Mouse (Mus musculus): ENCODE results near the gene Coq3. TPM values are rescaled to one million over a fixed set of nuclear protein-coding genes. Genes with fewer than 3 reads are reported as not detected.

Coq3 gene
- total RNA-seq (2021) = 10 to 100 TPM; 14.4 to 15.1 TPM

DNA sequence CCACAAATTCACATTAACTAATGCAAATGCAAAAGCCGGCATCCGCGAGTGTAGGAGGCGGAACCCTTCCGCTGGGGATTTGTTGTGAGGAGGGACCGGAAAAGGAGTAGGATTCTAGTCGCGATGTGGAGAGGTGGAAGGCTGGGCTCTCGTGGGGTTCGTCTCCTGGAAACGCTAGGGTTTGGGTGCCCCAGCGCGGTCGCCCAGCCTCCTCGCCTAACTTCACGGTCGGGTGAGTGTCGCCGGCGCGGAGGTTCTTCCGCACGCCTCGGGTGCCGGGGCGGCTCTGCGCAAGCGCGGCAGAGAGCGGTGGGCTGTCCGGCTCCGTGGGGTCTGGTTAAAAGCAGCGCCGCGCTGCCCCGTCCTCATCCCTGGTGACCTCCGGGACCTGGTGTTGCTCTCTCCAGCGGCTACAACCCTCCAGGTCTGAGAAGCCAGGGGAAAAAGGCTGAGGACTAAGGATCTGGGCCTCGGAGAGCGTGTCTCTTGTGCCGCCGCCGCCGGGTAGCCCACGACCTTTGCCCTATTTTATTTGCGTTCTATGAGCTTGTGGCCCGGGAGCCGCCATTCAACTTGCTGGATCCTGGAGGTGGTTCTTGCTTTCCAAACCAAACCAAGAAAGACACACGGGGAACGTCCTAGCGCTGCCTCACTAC is at the start of gene Coq3:
Gene Coq3 (plus strand): TSS at position 109 of the 656 bp plus-strand sequence.
- DNase-seq = peak; percentile 84
- intact Hi-C loops (cut with DNase I) = loop anchor here (2.0 kb wide), 1 partner anchor 49 kb away; no protein-coding TSS in a partner anchor

DNA sequence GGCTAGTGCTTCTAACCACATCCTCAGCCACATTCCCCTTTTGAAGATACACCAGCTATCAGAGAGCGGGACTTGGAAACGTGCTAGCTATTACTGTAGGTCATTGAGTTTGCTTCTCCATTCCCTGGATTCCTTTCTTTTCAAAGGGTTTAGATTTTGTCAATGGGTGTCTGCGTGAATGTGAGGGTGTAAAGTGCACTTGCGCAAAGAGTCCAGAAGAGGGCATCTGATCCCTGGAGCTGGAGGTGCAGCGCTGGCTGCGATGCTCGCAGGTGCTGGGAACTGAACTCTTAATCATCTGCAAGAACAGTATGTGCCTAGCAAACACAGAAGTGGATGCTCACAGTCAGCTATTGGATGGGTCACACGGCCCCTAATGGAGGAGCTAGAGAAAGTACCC is 46.6 kb upstream of the Coq3 start:
- intact Hi-C loops (cut with DNase I) = no loop called here
- no peak for DNase-seq

DNA sequence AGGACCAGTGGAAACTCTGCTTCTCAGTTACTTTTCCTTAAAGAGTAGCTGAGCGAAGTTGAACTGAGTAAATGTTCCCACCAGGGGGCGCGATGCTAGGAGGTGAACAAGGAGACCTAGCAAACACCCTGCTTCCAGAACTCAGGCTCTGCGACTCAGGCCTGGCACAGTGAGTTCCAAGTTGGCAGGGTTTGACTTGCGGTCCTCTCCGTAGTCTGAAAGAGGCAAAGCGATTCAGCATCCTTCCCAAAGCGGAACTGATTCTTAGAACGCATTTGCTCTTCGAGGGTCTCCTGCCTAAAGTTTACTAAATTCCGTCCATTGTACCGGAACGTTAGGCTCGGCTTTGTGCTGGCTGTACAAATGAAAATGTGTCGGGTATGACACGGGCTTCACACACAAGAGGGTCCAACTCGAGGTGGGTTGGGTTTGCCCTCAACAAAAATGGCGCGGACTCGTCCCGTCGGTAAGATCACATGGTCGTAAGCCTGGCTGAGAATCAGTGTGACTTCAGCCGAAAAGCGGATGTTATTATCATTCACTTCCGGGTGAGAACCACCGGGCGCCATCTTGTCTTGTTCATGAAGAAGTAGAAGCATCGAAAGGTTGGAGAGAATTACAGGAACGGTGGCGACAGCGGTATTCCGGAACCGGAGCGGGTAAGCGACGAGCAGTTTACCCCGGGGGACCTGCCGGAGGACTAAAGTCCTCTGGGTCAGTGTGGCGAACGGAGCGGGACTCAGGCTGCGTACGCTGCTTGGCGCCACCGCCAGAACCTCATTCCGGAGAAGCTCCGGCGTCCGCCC is 31.8 kb upstream of the Coq3 start, which contains the start of gene Pnisr:
Gene Pnisr (plus strand): TSS at position 103 of the 806 bp plus-strand sequence.
- intact Hi-C loops (cut with DNase I) = no loop called here

DNA sequence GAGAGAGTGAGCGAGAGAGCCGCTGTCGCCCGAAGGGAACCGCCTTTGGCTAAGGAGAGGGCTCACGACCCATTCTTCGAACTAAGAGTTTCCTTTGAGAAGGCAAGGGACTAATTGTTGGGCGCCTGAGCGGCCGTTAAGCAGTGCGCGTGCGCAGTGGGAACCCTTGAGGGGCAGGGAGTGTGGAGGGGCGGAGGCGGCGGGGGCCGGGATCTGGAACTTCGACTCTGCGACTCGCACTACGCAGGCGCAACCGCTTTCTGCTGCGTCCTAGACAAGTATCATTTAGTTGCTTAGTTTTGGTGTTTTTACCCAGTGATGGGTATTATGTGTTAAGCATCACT is 31.2 kb upstream of the Coq3 start:
- peak; percentile 94 for DNase-seq
- intact Hi-C loops (cut with DNase I) = no loop called here

More for the DNA sequence above, 31.8 kb upstream of the Coq3 start, which contains the start of gene Pnisr:
- DNase-seq = peak; percentile 97

DNA sequence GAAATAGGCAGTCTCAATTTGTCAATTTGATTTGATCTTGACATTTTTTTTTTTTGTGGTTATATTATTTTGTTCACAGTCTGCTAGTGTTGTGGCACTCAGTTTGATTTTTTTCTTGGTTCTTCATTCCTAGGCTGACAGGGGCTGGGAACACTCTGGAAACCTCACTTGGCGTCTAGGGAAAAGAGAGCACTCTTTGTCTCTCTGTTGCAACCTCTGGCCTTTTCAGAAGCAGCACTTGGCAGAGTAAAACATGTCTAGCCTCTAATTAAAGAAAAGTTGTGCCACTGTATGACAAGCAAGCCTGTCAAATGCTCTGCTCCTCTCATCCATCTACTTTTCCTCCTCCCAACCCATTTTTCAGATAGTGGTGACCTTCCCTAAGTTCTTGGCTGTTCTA is 22.0 kb upstream of the Coq3 start:
- intact Hi-C loops (cut with DNase I) = no loop called here
- no peak for DNase-seq

DNA sequence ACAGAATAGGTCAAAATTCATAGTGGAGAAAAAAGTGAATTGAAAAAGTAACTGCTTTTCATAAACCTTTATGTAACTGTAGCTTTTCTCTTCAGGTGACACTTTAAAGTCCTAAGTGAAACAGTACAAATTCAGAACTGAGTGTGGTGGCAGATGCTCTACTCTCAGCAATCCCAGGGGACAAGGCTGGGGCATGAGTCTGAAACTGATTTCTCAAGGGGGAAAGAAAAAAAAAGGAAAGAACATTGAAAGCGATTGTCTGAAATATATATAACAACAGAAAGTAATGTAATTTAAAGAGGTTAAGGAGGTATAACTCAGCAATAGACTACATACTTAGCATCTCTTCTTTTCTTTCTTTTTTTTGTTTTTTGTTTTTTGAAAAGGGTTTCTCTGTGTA is 14.2 kb upstream of the Coq3 start:
- DNase-seq = no peak
- intact Hi-C loops (cut with DNase I) = no loop called here

DNA sequence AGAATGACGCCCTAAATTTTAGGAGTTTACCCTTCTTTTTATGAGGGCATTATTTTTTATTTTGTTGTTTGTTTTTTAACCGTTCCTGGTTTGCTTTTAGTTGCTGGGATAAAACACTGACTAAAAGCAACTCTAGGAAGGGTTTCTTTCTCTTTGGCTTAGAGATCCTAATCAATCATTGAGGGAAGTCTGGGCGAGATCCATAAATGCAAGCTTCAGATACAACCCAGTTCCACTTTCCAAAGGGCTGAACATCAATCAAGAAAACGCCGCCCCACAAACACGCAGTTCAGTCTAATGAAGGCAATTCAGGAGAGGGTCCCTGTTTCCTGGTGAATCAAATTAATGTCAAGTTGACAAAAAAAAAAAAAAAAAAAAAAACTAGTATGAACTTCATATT is 697 bp upstream of the Coq3 start:
- intact Hi-C loops (cut with DNase I) = no loop called here
- no peak for DNase-seq

DNA sequence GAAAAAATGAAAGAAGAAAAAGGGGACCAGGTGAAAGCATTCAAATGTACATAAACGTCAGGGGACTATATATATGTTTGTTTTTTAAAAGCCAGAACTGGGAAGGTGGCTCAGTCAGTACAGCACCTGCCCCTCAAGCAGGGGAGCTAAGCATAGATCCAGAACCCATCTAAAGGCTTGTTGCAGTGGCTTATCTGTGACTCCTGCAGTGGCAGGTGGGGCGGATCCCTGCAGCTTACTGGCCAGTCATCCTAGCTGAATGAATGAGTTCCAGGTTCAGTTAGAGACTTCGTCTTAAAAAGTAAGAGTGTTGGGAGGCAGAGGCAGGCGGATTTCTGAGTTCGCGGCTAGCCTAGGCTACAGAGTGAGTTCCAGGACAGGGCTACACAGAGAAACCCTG is 3.3 kb downstream of the Coq3 start:
- intact Hi-C loops (cut with DNase I) = no loop called here
- no peak for DNase-seq

DNA sequence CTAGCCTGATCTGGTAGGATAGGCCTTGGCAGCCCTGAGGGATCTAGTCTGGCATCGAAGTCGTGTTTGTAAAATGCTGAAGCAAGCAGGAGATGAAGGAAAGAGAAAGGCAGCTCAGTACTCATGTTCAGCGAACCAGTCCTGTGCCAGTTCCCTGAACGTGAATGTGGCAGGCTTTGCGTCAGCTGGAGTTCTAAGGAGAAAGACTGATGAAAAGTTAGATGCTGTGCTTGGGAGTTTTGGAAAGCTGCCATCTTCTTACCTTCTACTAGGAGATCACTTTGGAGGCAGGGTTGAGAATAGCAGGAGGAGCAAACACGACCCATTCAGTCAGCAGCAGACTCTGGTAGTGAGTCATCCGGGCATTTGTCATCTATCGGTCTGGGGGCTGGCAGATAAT is 6.4 kb downstream of the Coq3 start:
- DNase-seq = no peak
- intact Hi-C loops (cut with DNase I) = no loop called here

DNA sequence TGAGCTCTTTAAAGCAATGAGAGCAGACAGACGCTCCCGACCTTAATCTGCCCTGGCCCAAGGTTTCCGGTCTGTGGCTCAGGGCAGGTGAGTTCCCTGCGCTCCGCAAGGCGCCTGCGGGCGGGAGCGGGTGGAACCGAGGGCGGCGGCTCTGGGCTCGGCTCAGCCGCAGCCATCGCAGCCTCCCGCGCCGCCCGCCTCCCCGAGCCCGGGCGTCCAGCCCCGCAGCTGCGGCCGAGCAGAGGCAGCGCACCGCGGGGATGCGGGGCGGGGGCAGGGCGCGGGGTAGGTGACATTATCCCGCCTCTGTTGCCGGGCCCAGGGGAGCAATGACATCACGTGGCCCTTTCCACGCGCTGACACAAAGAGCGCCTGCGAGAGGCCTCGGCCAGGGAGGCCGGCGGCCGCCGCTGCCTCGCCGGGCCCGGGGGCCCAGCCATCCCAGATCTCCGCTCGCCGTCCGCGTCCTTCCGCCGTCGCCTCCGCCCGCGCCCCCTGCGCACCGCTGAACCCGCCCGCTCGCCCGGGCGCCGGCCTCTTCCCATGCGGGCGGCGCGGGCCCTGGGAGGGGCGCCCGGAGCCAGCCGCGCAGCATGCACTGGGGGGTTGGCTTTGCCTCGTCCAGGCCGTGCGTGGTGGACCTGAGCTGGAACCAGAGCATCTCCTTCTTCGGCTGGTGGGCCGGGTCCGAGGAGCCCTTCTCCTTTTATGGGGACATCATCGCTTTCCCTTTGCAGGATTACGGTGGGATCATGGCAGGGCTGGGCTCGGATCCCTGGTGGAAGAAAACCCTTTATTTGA is 51.7 kb downstream of the Coq3 start, which contains the start of gene Faxc:
Gene Faxc (plus strand): TSS at position 359 of the 801 bp plus-strand sequence.
- DNase-seq = peak; percentile 75
- intact Hi-C loops (cut with DNase I) = no loop called here

DNA sequence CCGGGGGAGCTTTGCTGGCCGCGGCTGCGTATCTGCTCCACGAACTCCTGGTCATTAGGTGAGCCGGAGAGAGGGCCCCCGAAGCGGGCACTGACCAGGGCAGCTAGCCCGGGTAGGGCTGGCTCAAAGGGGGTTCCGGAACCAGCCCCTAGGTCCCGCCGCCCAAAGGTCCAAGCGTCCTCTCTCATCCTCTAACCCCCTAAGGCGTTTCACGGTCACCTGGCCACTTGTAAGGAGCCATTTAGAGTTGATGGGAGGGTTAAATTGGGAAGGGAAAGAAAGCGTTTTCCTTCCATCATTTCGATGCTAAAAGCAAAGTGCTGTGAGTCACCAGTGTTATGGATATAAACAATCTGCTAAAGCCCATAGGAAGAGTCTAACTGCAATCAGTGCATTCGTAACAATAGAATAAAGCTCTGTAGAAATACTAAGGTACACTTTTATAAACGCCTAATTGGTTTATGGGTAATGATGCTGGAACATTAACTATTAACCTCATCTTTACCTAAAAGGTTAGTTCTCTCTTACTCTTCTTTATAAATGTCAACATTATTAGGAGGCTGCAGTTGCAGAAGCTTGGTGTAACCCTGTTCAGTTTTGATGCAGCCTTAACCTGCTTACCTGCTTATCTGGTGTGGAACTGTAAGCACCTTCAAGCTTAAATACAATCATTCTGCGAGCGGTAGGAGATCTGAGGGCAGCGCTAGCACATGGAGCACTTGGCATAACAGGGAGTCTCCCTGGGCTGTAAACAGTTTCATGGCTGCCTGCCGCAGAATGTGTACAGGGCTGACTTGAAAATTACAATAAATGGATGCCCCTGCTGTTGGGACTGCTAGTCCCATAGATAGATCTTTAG is 52.5 kb downstream of the Coq3 start:
- intact Hi-C loops (cut with DNase I) = no loop called here
- DNase-seq = peak; percentile 27

DNA sequence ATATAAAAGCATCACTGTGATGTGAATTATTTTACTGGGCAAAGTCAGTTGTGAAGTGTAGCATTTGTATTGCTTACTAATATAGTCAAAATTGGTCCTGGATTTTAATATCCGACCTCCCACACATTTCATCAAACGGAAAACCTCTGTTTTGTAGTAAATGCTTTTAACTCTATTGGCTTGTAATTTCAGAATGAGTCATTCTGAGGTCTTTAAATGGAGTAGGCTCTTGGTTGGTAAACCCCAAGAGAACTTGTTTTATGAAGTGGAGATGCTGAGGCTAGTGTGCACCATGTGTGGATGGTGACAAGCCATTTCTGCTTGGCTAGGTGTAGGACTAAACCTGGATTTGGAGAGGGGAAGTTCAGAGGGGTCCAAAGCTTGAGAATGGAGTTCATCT is 55.9 kb downstream of the Coq3 start:
- intact Hi-C loops (cut with DNase I) = no loop called here
- DNase-seq = no peak

DNA sequence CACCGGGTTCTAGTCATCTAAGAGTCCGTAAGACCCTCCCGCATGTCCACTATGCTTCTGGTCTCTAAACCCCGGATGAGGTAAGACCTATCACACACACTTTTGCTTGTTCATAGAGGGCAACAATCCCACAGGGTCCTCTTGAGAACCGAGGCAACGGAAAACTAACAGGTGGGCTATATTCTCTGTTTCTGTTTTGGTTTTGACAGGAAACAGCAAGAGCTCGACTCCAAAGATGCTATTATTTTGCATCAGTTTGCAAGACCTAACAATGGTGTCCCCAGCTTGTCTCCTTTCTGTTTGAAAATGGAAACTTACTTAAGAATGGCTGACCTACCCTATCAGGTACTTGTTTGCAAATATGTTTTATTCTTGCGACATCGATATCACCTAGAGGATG is 57.0 kb downstream of the Coq3 start:
- intact Hi-C loops (cut with DNase I) = no loop called here
- DNase-seq = no peak

DNA sequence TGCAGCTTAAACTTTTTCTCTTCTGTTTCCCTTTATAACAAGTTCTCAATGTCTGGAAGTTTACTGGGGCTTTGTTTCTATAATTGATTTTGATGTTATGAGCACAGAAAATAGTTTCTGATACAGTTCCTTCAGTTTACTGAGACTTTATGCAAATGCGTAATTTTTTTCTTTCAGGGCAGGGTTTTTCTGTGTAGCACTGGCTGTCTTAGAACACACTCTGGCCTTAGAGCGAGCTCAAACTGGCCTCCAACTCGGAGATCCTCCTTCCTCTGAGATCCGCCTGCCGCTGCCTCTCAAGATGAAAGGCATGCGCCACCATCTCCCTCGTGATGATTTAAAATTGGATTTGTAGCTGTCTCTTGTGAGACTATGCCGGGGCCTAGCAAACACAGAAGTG is 58.4 kb downstream of the Coq3 start:
- intact Hi-C loops (cut with DNase I) = no loop called here
- DNase-seq = no peak

DNA sequence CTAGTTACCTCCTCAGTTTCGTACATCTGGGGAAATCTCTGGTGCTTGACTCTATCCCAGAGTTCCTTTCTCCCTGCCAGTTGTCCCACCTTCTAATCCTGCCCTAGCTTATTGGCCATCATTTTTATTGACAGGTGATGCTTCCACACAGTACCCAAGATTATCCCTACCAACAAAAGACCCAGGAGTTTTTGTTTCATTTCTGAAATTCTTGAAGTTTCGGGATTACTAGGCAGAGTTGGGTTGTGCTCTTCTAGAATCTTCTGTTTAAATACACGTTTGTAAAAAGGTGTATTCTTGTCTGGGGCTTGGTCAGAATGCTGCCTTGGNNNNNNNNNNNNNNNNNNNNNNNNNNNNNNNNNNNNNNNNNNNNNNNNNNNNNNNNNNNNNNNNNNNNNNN is 65.2 kb downstream of the Coq3 start:
- intact Hi-C loops (cut with DNase I) = no loop called here
- DNase-seq = no peak

DNA sequence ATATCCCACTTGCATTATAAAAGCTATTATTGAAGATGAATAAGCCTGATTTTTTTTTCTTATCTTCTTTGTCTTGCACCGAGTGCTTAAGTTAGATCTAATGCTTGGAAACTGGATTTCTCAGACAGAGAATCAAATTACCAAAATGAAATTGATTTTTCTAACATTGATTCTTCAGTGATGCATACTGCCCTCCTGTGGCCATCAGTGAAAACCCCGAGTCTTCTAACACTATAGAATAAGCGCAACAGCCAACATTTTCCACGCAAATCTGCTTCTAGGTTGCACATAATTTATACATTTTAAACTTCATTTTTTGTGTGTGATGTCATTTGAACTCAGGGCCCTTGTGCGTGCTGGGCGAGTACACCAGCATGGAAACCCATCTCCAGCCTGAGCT is 72.0 kb downstream of the Coq3 start:
- intact Hi-C loops (cut with DNase I) = no loop called here
- DNase-seq = peak; percentile 35

DNA sequence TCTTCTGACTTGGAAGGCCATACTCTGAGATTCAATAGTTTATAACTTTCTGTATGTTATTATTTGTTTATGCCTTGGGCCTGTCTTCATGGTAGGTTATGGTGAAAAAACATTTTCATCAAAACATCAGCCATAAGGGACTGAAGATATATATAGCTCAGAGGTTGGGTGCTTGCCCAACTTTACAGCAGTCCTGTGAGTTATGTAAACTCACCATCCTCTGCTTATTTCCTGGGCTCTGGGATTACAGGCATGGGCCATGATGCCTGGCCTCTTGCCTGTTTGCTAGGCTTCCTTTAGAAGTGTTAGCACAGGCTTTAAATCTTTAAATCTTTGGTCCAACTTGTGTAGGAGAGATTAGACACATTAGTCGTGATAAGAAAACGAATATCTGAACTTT is 72.8 kb downstream of the Coq3 start:
- intact Hi-C loops (cut with DNase I) = no loop called here
- no peak for DNase-seq

DNA sequence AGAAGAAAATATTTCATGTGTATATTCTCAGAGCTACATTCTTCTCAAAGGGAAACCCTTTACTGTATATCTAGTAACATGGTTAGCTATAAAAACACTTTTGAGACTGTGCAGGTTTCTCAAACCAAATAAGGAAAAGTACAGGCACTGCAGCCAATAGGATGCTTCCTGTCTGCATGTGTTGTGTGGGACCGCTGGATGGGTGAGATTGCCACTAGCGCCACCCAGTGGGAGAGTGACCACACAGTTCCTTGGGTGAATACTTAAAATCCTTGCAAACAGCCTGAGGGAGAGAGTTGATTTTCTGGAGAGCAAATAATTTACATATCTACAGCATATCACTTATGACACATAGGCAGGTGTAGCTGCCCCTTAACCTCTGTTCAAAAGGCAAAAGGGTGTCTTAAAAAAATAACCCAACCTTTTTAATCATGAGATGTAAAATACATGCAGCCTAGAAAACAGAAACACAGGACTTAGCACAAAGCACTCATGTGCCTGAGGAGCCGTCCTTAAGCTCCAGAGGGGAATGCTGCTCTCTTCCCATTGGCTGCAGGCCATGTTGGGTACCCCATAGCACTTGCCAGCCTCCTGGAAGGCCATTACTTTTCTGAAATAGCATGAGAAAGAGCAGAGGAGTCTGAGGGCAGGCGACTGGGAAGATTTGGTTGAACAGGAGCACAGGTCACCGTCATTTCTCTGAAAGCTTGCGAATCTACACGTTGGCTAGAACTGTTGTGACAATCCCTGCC is 78.3 kb downstream of the Coq3 start:
- intact Hi-C loops (cut with DNase I) = no loop called here
- DNase-seq = peak; percentile 70
